Mouse (Mus musculus): Measurements from ENCODE around the gene Kcnab2.
A peak's percentile ranks its signal among the peaks of the same experiment; 100 is the strongest.

DNA sequence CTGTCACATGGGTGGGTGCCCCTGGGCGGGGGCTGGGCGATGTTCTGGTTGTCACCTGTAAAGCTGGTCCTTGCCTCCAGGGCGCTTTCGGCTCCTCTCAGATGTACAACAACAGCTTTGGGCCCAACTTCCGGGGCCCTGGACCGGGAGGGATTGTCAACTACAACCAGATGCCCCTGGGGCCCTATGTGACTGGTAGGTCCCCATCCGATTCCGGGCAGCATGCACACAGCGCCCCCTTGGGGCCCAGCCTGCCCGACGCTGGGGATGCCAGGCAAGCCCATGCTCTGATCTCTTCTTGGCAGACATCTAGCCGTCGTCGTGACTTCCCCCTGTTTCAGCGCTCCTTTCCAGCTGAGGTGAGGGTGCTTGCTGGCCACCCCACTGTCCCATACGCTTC, 92.0 kb downstream of the Kcnab2 start:
- TF ChIP-seq EP300 (IDR thresholded peaks at IDR 0.05; ENCODE audit: low read length) (no peak), BHLHE40 (IDR thresholded peaks at IDR 0.05; ENCODE audit: low read depth, low read length) (no peak), CTCF (conservative IDR thresholded peaks at IDR 0.05 in 1 of 2, IDR thresholded peaks at IDR 0.05 in 1 of 2; ENCODE audit: low read depth in 2 of 2, low read length in 2 of 2) (peak; percentile 25 to 73; a peak in 3 of 4 replicates), MAX (IDR thresholded peaks at IDR 0.05; ENCODE audit: low read length) (no peak), MEF2A (IDR thresholded peaks at IDR 0.05; ENCODE audit: borderline replicate concordance, low read depth, low read length) (no peak)

Measured in CH12.LX (cell line).